In the genomic region with DNA sequence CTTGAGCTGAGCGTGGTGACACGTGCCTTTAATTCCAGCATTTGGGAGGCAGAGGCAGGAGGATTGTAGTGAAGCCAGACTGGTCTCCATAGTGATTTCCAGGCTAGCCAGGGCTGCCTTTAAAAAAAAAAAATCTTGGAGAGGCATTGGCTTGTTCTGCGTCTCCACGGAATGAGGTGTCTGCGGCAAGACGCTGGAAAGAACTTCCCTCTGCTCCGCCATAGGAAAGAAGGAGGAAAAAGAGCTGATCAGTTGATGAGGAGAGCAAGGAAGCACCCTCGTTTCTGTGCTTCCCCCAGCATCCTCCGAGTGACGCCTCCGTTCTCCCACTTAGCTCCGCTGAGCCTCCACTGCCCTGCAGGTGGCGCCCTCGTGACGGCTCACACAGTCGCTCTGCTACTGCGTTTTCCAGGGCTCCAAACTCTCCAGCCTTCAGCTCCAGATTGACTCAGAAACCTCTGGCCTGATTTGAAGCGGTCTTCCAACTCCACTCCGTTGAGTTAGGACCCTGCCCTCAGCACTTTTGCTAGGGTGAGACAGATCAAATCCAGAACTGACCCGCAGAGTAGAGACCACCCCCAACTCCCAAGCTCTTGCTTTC, we compare ENCODE assay signal across 8 mouse cellular contexts. TPM values are rescaled to one million over a fixed set of nuclear protein-coding genes. Genes with fewer than 3 reads are reported as not detected.
DNase-seq lines count a peak whose midpoint lies in the region; ATAC-seq and TF ChIP-seq lines count a peak whose summit lies in the region.

No protein-coding gene starts in this region.

- peak; percentile 99 for TF ChIP-seq CTCF in intestine, postnatal 0 days (IDR thresholded peaks at IDR 0.05; ENCODE audit: low read depth)
- TF ChIP-seq CTCF in small intestine, adult 2 months (IDR thresholded peaks at IDR 0.05; ENCODE audit: extremely low read depth, insufficient read length, insufficient replicate concordance, low read depth, low read length), result peak; percentile 95

- ATAC-seq in intestine, postnatal 0 days, result 0 out of 2 replicates have a peak, but pooled peaks have one; percentile 54
- peak; percentile 71 for ATAC-seq in midbrain, embryonic 13.5 days
- no peak for ATAC-seq in activated CD4-positive, CD25-positive, alpha-beta regulatory T cell, adult 4 months

- H3K4me2 ChIP-seq in intestine, postnatal 0 days (replicated peaks; ENCODE audit: low read depth), result 0 out of 2 replicates have a peak overlapping the region, but pooled peaks have one; percentile 21
- peak overlapping the region; percentile 39 for H3K4me2 ChIP-seq in midbrain, embryonic 13.5 days (replicated peaks)

- no peak overlapping the region for H3K4me3 ChIP-seq in intestine, postnatal 0 days (ENCODE audit: low read depth, low read length)
- 0 out of 2 replicates have a peak overlapping the region, but pooled peaks have one; percentile 11 for H3K4me3 ChIP-seq in midbrain, embryonic 13.5 days (replicated peaks)
- H3K4me3 ChIP-seq in small intestine, adult 2 months (ENCODE audit: low read depth, low read length), result no peak overlapping the region

- DNase-seq in adipocyte (ENCODE audit: low spot score), result peak; percentile 87
- peak; percentile 94 for DNase-seq in embryo, embryonic 10.5 days (ENCODE audit: low spot score)
- DNase-seq in gastrocnemius, postnatal 4 days (ENCODE audit: low spot score in 2 of 2), result peak; percentile 73 to 89
- peak; percentile 92 for DNase-seq in left cerebral cortex, postnatal 4 days

- no peak overlapping the region for H3K9ac ChIP-seq in intestine, postnatal 0 days (ENCODE audit: low read depth, low read length)
- no peak overlapping the region; the same call in 1 of the 2 replicates for H3K9ac ChIP-seq in midbrain, embryonic 13.5 days (replicated peaks)

- H3K27me3 ChIP-seq in intestine, postnatal 0 days (replicated peaks; ENCODE audit: control insufficient read depth, insufficient read depth, low read length), result no peaks in the 10 kb centered on the region
- H3K27me3 ChIP-seq in midbrain, embryonic 13.5 days, result 0 out of 2 replicates have a peak, but pooled peaks cover 5% of the 10 kb centered on the region
- H3K27me3 ChIP-seq in small intestine, adult 2 months (ENCODE audit: control insufficient read depth, insufficient read depth, low read length), result no peaks in the 10 kb centered on the region

- H3K9me3 ChIP-seq in intestine, postnatal 0 days (ENCODE audit: control insufficient read depth), result no peaks in the 10 kb centered on the region
- no peaks in the 10 kb centered on the region for H3K9me3 ChIP-seq in midbrain, embryonic 13.5 days

- no peak for TF ChIP-seq POLR2A in small intestine, adult 2 months (IDR thresholded peaks at IDR 0.05; ENCODE audit: low read depth, low read length)

- H3K4me1 ChIP-seq in intestine, postnatal 0 days (replicated peaks; ENCODE audit: control insufficient read depth, insufficient read depth, low read length), result no peaks in the 10 kb centered on the region
- no peaks in the 10 kb centered on the region for H3K4me1 ChIP-seq in midbrain, embryonic 13.5 days (replicated peaks)
- no peaks in the 10 kb centered on the region for H3K4me1 ChIP-seq in small intestine, adult 2 months (ENCODE audit: control insufficient read depth, insufficient read depth, insufficient read length, low read length)

- H3K36me3 ChIP-seq in intestine, postnatal 0 days (ENCODE audit: control insufficient read depth, insufficient read depth), result no peaks in the 10 kb centered on the region
- H3K36me3 ChIP-seq in midbrain, embryonic 13.5 days, result no peaks in the 10 kb centered on the region
- no peaks in the 10 kb centered on the region for H3K36me3 ChIP-seq in small intestine, adult 2 months (ENCODE audit: control insufficient read depth, insufficient read depth, low read length)

- no peak overlapping the region for H3K27ac ChIP-seq in intestine, postnatal 0 days (ENCODE audit: low read depth, low read length)
- H3K27ac ChIP-seq in midbrain, embryonic 13.5 days, result no peak overlapping the region
- H3K27ac ChIP-seq in small intestine, adult 2 months (ENCODE audit: insufficient read depth, low read depth, low read length), result no peak overlapping the region

- intact Hi-C loops in left cerebral cortex, postnatal 4 days (cut with DNase I), result loop anchor here (5.0 kb wide), 1 partner anchor 202 kb away; no protein-coding TSS in a partner anchor

- 9% methylated on average over 20 of the region's 20 CpGs for WGBS in intestine, postnatal 0 days
- WGBS in midbrain, embryonic 13.5 days, result 7% methylated on average over 20 of the region's 20 CpGs
- WGBS in small intestine, adult 2 months, result 10% methylated on average over 20 of the region's 20 CpGs

RNA-seq across cellular contexts. Expression of a gene that starts 13.5 kb away (rescaled TPM):
- under 1 TPM in 1 of 2 experiments, not detected in 1; 0.23 TPM for total RNA-seq in gastrocnemius, postnatal 4 days (2021)
- polyA plus RNA-seq in intestine, postnatal 0 days (2015; fragmentation: Nextera tagmentation; extraction: Ambion mirVana), result 2.1 and 5.1 TPM in 2 replicates
- total RNA-seq in left cerebral cortex, postnatal 4 days (2021), result under 1 TPM; 0.22 to 0.32 TPM
- 0.39 and 0.75 TPM in 2 replicates for polyA plus RNA-seq in midbrain, embryonic 13.5 days (2015; fragmentation: Nextera tagmentation; extraction: Ambion mirVana)
- polyA plus RNA-seq in small intestine, adult 2 months (2012; rRNA removed), result 3.3 and 21.8 TPM in 2 replicates
- polyA plus RNA-seq in activated CD4-positive, CD25-positive, alpha-beta regulatory T cell, adult 4 months (2017; shearing (Covaris generic)), result under 1 TPM in 1 of 2 experiments, not detected in 1; 0.26 TPM
